Mouse (Mus musculus) lung, adult 18-20 months (tissue): ENCODE results near the gene Anks1.

ENCODE experiments used
- DNase-seq, 2 experiments: peaks; one replicate each; pipeline ENCODE4 v3.0.0; 2022; ENCODE audit warnings: mixed read lengths in 2 of 2

Gene Anks1

GRCm38 (mm10) chr17:27908888-27909621, at the start of gene Anks1:
Gene Anks1, plus strand, starts transcription at chr17:27909306.
- DNase-seq = peak; percentile 87 to 88

DNA sequence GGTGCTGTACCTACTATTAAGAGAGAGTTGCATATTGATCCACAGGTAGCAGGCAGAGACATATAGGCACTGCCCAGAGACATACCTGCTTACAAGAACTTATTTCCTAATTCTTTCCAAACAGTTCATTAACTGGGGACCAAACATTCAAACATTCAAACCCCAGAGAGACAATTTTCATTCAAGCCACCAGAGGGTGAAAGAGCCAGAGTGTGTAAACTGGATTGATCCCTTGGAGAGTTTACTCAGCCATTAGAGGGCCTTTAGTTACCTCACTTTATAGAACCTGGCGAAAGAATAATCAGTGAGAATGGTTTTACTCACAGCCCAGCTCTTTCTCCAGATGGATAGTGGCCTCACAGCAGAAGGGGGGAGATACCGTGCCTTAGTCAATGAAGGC, 43.6 kb upstream of the Anks1 start:
- no peak for DNase-seq

DNA sequence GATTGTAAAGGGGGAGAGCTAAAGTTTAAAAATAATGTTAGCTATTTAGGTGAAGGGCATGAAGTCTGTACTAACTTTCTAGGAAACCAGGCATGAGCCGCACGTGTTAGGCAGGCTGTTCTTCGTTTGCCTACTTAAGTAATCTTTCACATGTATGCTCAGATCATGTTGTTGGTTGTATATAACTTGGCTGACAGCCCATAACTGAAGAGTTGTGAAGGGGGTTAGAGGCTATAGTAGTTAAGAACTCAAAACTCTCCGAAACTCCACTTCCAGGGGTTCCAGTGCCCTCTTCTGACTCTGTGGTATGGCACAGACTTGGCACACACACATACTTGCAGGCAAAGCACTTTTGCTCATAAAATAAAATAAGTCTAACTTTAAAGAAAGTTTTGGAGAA, 42.4 kb upstream of the Anks1 start:
- no peak for DNase-seq

GRCm38 (mm10) chr17:27871851-27872250, 37.3 kb upstream of the Anks1 start:
- DNase-seq = no peak

GRCm38 (mm10) chr17:27873583-27873982, 35.5 kb upstream of the Anks1 start:
- no peak for DNase-seq

DNA sequence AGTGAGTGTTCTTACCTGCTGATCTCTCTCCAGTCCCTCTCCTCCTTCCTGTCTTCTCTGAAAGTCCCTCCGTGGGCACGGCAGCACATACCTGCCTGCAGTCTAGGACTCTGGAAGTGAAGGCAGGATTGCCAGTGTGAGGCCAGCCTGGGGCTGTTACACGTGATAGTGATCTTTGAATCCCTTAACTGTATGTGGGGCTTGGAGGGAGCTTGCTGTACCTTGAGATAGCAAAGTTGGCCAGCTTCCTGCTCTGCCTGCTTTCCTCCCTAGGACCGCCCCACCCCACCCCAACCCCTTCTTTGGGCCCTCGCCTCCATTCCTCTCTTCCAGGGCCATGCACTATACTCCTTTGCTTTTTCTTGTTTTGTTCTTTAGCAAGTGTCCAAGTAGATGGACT, 34.6 kb upstream of the Anks1 start:
- DNase-seq = no peak

DNA sequence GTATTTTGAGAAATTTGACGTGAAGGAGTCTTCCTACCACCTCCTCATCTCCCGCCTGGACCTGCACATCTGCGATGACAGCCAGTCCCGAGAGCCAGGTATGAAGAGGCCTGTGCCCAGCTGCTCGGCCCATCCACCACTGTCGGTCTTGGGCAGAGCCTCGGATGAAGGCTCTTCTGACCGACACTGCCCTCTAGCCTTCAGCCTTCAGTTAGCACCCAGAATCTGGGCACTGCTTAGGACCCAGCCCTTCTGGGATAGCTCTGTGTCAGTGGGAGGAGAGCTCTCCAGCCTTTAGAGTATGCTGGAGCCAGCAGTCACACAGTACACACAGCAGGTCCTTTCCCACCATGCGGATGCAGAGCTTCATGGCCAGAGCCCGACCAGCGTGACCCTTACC, 27.6 kb upstream of the Anks1 start:
- DNase-seq = no peak

- peak; percentile 52 to 68 for DNase-seq
These were observed 26.0 kb upstream of the Anks1 start for GRCm38 (mm10) chr17:27883129-27883528.

DNA sequence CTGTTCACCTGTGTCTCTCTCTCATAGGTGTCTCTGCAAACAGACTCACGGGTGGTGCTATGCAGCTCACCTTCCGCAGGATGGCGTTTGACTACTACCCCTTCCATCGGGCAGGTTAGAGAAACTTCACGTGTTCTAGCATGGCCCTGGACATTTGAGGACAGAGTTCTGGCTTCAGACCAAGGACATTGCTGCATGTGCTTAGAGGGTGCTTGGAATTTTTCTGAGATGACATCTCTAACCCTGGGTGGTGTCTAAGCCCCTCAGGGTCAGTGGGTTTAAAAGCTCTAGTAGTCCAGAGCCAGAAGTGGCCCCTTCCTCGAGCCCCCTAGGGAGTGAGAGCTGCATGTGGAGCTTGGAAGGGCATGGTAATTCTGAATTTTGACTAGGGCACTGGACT, 25.1 kb upstream of the Anks1 start:
- DNase-seq = no peak

DNA sequence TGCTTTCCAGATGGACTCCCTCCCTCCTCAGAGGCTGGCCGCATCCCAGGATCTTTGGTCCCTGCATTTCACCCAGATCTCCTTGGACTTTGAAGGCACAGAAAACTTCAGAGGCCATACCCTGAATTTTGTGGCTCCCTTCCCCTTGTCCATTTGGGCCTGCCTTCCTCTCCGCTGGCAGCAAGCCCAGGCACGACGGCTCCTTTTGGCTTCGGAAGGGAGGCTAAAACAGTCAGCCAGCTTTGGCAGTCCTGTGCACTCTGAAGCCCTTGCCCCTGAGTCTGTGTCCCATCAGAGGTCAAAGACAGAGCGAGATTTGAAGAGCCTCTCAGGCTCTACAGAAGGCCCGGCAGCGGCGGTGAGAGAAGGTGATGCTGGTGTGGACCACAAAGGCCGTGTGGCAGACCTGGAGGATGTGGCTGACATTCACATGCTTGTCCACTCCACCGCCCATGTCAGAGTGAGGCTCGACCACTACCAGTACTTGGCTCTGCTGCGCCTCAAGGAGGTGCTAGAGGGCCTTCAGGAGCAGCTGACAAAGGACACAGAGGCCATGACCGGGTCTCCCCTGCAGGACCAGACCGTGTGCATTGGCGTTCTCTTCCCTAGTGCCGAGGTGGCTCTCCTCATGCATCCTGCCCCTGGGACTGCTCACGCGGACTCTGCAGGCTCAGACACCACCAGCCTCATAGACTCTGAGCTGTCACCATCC, 22.5 kb upstream of the Anks1 start:
- no peak for DNase-seq

DNA sequence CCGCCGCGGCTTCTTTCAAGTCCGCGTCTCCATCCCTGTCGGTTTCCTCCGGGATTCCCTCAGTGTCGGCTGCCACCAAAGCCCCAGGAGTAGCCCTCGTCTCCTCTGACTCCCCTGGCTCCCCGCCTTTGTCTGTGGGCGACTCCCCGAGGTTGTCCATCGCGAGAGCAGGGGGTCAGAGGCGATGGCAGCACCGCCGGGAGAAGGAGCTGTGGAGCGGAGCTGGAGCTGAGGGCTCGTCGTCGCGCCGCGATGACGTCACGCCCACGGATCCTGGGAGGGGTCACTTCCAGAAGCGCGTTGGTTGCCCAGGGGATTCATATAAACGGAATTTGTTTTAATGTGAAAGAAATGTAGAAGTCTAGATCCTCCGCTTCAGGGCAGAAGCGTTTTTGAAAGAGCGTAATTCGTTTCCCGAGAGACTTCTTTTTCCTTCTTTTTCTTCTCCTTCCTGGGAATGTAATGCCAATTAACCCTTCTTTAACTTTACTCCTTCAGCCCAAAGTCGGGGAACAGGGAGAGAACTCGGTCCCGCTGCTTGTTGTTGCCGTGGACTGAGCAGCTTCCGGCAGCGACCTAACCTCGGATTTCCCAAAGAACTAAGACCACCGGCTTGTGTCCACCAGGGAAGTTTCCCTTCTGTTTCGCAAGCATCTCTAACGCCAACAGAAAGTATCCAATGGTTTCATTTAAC, 1.4 kb upstream of the Anks1 start:
- DNase-seq = peak; percentile 93 to 94

GRCm38 (mm10) chr17:27908206-27908887, 759 bp upstream of the Anks1 start:
- no peak for DNase-seq

GRCm38 (mm10) chr17:27909622-27910500, 755 bp downstream of the Anks1 start, which contains the start of gene Taf11:
Gene Taf11, minus strand, starts transcription at chr17:27909844.
- DNase-seq = peak in 1 of 2 experiments; percentile 59

- no peak for DNase-seq
These were observed 2.3 kb downstream of the Anks1 start for GRCm38 (mm10) chr17:27911371-27911770.

- no peak for DNase-seq
These were observed 5.6 kb downstream of the Anks1 start for GRCm38 (mm10) chr17:27914742-27915141.

- peak in 1 of 2 experiments; percentile 36 for DNase-seq
These were observed 7.3 kb downstream of the Anks1 start for GRCm38 (mm10) chr17:27916366-27916765.

- DNase-seq = no peak
These were observed 11.6 kb downstream of the Anks1 start for GRCm38 (mm10) chr17:27920676-27921075.

- no peak for DNase-seq
These were observed 13.1 kb downstream of the Anks1 start for GRCm38 (mm10) chr17:27922174-27922712.

GRCm38 (mm10) chr17:27925054-27925453, 15.9 kb downstream of the Anks1 start:
- DNase-seq = peak; percentile 80 to 90

DNA sequence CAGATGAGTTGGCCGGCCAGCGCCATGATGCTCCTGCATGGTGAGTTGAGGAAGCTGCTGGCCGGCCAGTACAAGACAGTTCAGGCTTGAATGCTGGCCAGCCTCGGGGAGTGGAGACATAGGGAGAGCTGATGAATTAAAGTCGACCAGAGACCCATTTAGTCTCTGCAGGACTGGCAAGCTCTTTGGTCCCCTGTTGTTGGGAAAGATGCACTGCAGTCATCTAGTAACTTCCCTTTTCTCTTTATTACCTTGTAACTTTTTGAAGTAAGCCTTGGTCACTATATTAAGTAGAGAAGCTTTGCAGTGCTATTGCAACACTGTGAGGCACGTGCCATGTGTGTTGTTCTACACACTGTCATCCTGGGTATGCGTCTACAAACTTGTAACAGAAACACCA, 16.4 kb downstream of the Anks1 start:
- DNase-seq = peak in 1 of 2 experiments; percentile 46

DNA sequence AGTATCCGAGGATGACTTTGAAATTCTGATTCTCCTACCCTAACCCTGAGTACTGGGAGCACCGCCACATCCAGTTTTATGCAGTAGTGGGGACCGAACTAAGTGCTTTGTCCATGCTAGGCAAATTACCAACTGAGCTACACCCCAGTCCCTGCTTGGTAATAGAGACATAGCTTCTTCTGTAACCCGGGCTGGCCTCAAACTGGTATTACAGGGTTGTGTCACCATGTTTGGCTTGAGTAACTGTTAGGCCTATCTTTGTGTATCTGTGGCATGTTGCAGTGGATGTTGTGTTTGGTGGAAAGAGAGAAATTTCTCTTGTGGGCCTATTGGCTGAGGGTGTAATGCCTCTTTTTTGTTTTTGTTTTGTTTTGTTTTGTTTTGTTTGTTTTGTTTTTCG, 21.2 kb downstream of the Anks1 start:
- DNase-seq = no peak

- DNase-seq = no peak
These were observed 22.7 kb downstream of the Anks1 start for GRCm38 (mm10) chr17:27931826-27932225.
